Mouse (Mus musculus): Measurements from ENCODE around the gene Kcnip2. TPM values are rescaled to one million over a fixed set of nuclear protein-coding genes. Genes with fewer than 3 reads are reported as not detected.

The Kcnip2 gene
- polyA plus RNA-seq, 1 experiment from 2014 or later = 2.8 TPM

DNA sequence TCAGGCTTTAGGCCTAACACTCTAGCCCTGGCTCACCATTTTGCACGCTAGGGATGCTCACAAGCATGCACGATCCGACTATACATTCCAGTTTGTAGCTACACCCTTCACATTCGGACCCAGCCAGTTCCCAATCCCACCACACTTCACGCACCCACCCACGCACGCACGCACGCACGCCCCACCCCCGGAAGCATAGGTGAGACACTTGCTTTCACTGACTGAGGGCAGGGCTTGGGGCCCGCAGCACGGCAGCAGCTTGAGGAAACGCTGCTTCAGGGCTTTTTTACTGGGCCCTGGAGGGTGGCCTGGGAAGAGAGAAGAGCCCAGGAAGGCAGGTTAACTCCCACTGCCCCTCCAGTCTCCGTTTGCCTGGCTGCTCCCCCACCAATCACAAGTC lies 19.0 kb downstream of the Kcnip2 start:
- no peaks in the 10 kb centered on the region for H3K27me3 ChIP-seq (ENCODE audit: insufficient read depth, low read length)
- WGBS = 75% methylated on average over 15 of the region's 15 CpGs
- ATAC-seq (ENCODE audit: insufficient read depth) = no peak

GRCm38 (mm10) chr19:45796061-45796556 lies 19.8 kb downstream of the Kcnip2 start:
- peak; percentile 58; the same call in 1 of the 2 replicates for ATAC-seq (ENCODE audit: insufficient read depth)

More for the DNA sequence above, 19.0 kb downstream of the Kcnip2 start:
- Histone ChIP-seq H3K9ac (no peak overlapping the region), H3K4me3 (ENCODE audit: low read depth, low read length) (no peak overlapping the region), H3K4me2 (no peak overlapping the region), H3K9me3 (ENCODE audit: low read depth, low read length) (no peaks in the 10 kb centered on the region), H3K4me1 (ENCODE audit: insufficient read depth) (no peaks in the 10 kb centered on the region), H3K36me3 (ENCODE audit: insufficient read depth) (no peaks in the 10 kb centered on the region), H3K27ac (ENCODE audit: low read depth) (no peak overlapping the region)
- no peak for DNase-seq
- no peak for TF ChIP-seq CTCF (IDR thresholded peaks at IDR 0.05; ENCODE audit: low read depth)

DNA sequence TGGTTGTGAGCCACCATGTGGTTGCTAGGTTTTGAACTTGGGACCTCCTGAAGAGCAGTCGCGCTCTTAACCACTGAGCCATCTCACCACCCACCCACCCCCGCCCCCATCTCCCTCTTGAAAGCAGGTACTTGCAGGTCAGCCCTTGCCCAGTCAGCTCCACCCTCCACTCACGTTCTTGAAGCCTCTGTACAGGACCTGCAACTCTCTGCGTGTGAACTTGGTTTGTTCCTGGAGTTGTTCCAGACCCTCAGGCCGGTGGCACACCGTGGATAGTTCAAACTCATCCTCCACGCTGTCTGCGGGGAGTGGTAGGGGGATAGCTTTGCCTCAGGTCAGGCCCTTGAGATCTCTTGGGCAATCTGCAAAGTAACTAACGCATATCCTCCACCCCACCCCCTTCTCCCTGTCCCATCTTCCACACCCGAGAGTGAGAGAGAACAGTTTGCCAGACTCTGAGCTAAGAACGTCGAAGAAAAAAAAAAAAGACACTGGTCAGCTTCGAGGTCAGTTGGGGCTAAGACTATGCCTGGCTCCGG lies 20.4 kb downstream of the Kcnip2 start:
- H3K4me1 ChIP-seq (ENCODE audit: insufficient read depth) = no peaks in the 10 kb centered on the region
- DNase-seq (no peak), ATAC-seq (ENCODE audit: insufficient read depth) (no peak)

More at GRCm38 (mm10) chr19:45796061-45796556, 19.8 kb downstream of the Kcnip2 start:
- H3K4me3 ChIP-seq (ENCODE audit: low read depth, low read length) = peak overlapping the region; percentile 8; the same call in 1 of the 2 replicates
- peak; percentile 57 for DNase-seq
- no peak overlapping the region for H3K27ac ChIP-seq (ENCODE audit: low read depth)
- no peaks in the 10 kb centered on the region for H3K36me3 ChIP-seq (ENCODE audit: insufficient read depth)
- no peak overlapping the region for H3K9ac ChIP-seq
- no peaks in the 10 kb centered on the region for H3K27me3 ChIP-seq (ENCODE audit: insufficient read depth, low read length)
- H3K4me1 ChIP-seq (ENCODE audit: insufficient read depth) = no peaks in the 10 kb centered on the region
- H3K9me3 ChIP-seq (ENCODE audit: low read depth, low read length) = no peaks in the 10 kb centered on the region
- WGBS = 9% methylated on average over 15 of the region's 15 CpGs
- peak overlapping the region; percentile 59 for H3K4me2 ChIP-seq
- TF ChIP-seq CTCF (IDR thresholded peaks at IDR 0.05; ENCODE audit: low read depth) = no peak

DNA sequence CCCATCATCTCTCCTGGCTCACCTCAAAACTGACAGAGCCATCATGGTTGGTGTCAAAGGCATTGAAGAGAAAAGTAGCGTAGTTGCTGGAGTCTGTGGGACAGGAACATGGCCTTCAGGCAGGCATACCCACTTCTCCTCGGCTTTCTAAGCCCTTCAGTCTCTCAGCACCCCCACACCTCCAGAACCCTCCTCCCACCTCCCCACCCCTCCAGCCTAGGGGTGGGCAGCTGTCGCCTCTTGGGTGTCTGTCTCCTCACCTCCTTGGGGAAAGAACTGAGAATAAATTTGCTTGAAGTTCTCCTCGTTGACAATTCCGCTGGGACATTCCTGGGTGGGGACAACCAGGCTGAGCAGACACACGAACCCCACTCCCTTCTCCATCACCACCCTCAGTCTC lies 21.1 kb downstream of the Kcnip2 start:
- H3K36me3 ChIP-seq (ENCODE audit: insufficient read depth) = no peaks in the 10 kb centered on the region
- H3K27ac ChIP-seq (ENCODE audit: low read depth) = no peak overlapping the region
- H3K9ac ChIP-seq = no peak overlapping the region
- no peaks in the 10 kb centered on the region for H3K9me3 ChIP-seq (ENCODE audit: low read depth, low read length)
- DNase-seq (no peak), ATAC-seq (ENCODE audit: insufficient read depth) (no peak)
- no peak overlapping the region for H3K4me2 ChIP-seq
- no peaks in the 10 kb centered on the region for H3K4me1 ChIP-seq (ENCODE audit: insufficient read depth)
- TF ChIP-seq CTCF (IDR thresholded peaks at IDR 0.05; ENCODE audit: low read depth) = no peak
- 56% methylated on average over 6 of the region's 6 CpGs for WGBS
- no peaks in the 10 kb centered on the region for H3K27me3 ChIP-seq (ENCODE audit: insufficient read depth, low read length)
- H3K4me3 ChIP-seq (ENCODE audit: low read depth, low read length) = no peak overlapping the region

More for the DNA sequence above, 20.4 kb downstream of the Kcnip2 start:
- Histone ChIP-seq H3K27ac (ENCODE audit: low read depth) (no peak overlapping the region), H3K27me3 (ENCODE audit: insufficient read depth, low read length) (no peaks in the 10 kb centered on the region), H3K9ac (no peak overlapping the region), H3K4me3 (ENCODE audit: low read depth, low read length) (no peak overlapping the region), H3K36me3 (ENCODE audit: insufficient read depth) (no peaks in the 10 kb centered on the region), H3K9me3 (ENCODE audit: low read depth, low read length) (no peaks in the 10 kb centered on the region), H3K4me2 (peak overlapping the region; percentile 59)
- WGBS = 19% methylated on average over 15 of the region's 15 CpGs
- TF ChIP-seq CTCF (IDR thresholded peaks at IDR 0.05; ENCODE audit: low read depth) = no peak

GRCm38 (mm10) chr19:45792404-45792803 lies 23.5 kb downstream of the Kcnip2 start:
- no peaks in the 10 kb centered on the region for H3K9me3 ChIP-seq (ENCODE audit: low read depth, low read length)
- H3K36me3 ChIP-seq (ENCODE audit: insufficient read depth) = no peaks in the 10 kb centered on the region
- H3K9ac ChIP-seq = no peak overlapping the region
- H3K4me3 ChIP-seq (ENCODE audit: low read depth, low read length) = no peak overlapping the region
- H3K27me3 ChIP-seq (ENCODE audit: insufficient read depth, low read length) = no peaks in the 10 kb centered on the region
- H3K4me2 ChIP-seq = no peak overlapping the region
- no peak overlapping the region for H3K27ac ChIP-seq (ENCODE audit: low read depth)
- ATAC-seq (ENCODE audit: insufficient read depth) = no peak
- no peak for DNase-seq
- no peak for TF ChIP-seq CTCF (IDR thresholded peaks at IDR 0.05; ENCODE audit: low read depth)
- H3K4me1 ChIP-seq (ENCODE audit: insufficient read depth) = no peaks in the 10 kb centered on the region
- 71% methylated on average over 6 of the region's 6 CpGs for WGBS

DNA sequence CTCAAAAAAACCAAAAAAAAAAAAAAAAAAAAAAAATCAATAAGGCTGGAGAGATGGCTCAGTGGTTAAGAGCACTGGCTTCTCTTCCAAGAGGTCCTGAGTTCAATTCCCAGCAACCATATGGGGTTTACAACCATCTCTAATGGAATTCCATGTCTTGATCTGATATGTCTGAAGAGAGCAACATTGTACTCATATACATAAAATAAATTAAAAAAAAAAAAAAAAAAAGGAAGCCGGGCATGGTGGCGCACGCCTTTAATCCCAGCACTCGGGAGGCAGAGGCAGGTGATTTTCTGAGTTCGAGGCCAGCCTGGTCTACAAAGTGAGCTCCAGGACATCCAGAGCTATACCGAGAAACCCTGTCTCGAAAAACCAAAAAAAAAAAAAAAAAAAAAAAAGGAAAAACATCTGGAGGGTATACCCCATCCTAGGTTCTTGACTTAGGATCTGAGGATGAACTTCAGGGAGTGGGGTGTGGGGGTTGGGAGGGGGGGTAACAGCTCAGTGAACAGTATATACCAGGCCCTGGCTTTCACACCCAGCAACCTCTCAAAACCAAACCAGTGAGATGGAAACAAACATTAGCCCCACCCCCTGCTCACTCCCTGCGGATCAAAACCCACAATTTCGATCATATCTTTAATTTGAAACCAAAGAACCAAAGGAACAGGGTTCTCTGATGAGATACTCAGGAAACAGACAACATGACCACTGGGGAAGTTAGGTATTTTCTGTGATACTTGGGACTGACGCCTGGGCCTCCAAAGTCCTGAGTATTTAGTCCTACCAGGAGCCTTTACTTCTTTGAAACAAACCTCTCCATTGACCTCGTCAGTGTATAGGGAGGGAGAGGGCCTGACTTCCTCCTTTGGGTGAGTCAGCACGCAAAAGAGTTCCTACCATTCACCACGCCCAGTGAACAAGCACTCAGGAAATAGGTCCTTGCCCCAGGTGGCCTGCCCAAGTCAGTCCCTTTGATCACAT lies 25.7 kb downstream of the Kcnip2 start:
- no peak for ATAC-seq (ENCODE audit: insufficient read depth)

DNA sequence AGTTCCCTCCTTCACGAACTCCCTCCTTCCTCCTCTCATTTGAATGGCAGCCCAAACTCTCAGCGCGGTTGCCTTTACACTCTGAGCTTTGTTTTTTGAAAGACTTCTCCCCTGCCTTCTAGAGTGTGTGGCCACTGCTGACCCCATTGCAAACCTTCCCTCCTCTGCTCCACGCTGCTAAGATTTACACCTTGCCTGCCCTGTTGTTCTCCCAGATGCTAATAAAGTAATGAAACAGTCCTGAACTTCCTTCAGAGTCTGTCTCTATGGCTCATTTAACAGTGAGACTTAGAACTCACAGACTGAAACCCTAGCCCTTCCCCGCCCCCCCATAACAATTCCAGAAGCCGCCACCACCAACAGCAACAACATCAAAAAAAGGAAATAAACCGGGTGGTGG lies 26.5 kb downstream of the Kcnip2 start:
- Histone ChIP-seq H3K27ac (ENCODE audit: low read depth) (no peak overlapping the region), H3K27me3 (ENCODE audit: insufficient read depth, low read length) (no peaks in the 10 kb centered on the region), H3K4me3 (ENCODE audit: low read depth, low read length) (no peak overlapping the region), H3K9me3 (ENCODE audit: low read depth, low read length) (no peaks in the 10 kb centered on the region), H3K36me3 (ENCODE audit: insufficient read depth) (no peaks in the 10 kb centered on the region), H3K4me1 (ENCODE audit: insufficient read depth) (no peaks in the 10 kb centered on the region), H3K9ac (no peak overlapping the region), H3K4me2 (no peak overlapping the region)
- ATAC-seq (ENCODE audit: insufficient read depth) (no peak), DNase-seq (no peak)
- WGBS = 85% methylated on average over 7 of the region's 7 CpGs
- TF ChIP-seq CTCF (IDR thresholded peaks at IDR 0.05; ENCODE audit: low read depth) = no peak

More for the DNA sequence above, 25.7 kb downstream of the Kcnip2 start:
- Histone ChIP-seq H3K9ac (no peak overlapping the region), H3K27me3 (ENCODE audit: insufficient read depth, low read length) (no peaks in the 10 kb centered on the region), H3K4me2 (no peak overlapping the region), H3K4me1 (ENCODE audit: insufficient read depth) (no peaks in the 10 kb centered on the region), H3K4me3 (ENCODE audit: low read depth, low read length) (no peak overlapping the region), H3K9me3 (ENCODE audit: low read depth, low read length) (no peaks in the 10 kb centered on the region), H3K36me3 (ENCODE audit: insufficient read depth) (no peaks in the 10 kb centered on the region), H3K27ac (ENCODE audit: low read depth) (no peak overlapping the region)
- DNase-seq = no peak
- WGBS = 72% methylated on average over 13 of the region's 13 CpGs
- no peak for TF ChIP-seq CTCF (IDR thresholded peaks at IDR 0.05; ENCODE audit: low read depth)

Data from lung, embryonic 14.5 days (tissue).